Mouse (Mus musculus) C2C12 (cell line): ENCODE measurements around the gene Tmem150b. TPM values are rescaled to one million over a fixed set of nuclear protein-coding genes. Genes with fewer than 3 reads are reported as not detected.

ENCODE experiments used
- H3K27me3 ChIP-seq: one replicate; pipeline ENCODE4 v1.6.1; 2011; ENCODE audit not compliant: control insufficient read depth, insufficient read depth, insufficient read length
- H3K36me3 ChIP-seq: one replicate; pipeline ENCODE4 v1.6.1; 2011; ENCODE audit not compliant: control insufficient read depth, insufficient read depth
- H3K4me3 ChIP-seq: one replicate; pipeline ENCODE4 v1.5.1; 2011; ENCODE audit warnings: mild to moderate bottlenecking, control low read depth; ENCODE audit not compliant: poor library complexity, insufficient read depth, severe bottlenecking
- H3K79me2 ChIP-seq: one replicate; pipeline ENCODE4 v1.6.1; 2011; ENCODE audit not compliant: control insufficient read depth, insufficient read depth
- H3K79me3 ChIP-seq: one replicate; pipeline ENCODE4 v1.6.1; 2011; ENCODE audit warnings: low read depth, control low read depth
- H3ac ChIP-seq: one replicate; pipeline ENCODE3; 2011; ENCODE audit warnings: low read depth; ENCODE audit not compliant: control insufficient read depth, insufficient read length
- CEBPB ChIP-seq: IDR thresholded peaks from one replicate; pipeline ENCODE4 v1.6.1; 2011; ENCODE audit warnings: low read depth, mild to moderate bottlenecking, control low read depth, moderate library complexity
- CTCF ChIP-seq: IDR thresholded peaks from one replicate; pipeline ENCODE4 v1.5.1; 2011; ENCODE audit not compliant: control insufficient read depth, insufficient read depth, insufficient read length
- FOSL1 ChIP-seq: IDR thresholded peaks from one replicate; pipeline ENCODE4 v1.8.0; 2011; ENCODE audit warnings: mild to moderate bottlenecking, low read length; ENCODE audit not compliant: poor library complexity, insufficient read depth, severe bottlenecking
- MAX ChIP-seq: IDR thresholded peaks from one replicate; pipeline ENCODE4 v1.6.1; 2011; ENCODE audit warnings: mild to moderate bottlenecking, control low read depth
- MYOD1 ChIP-seq: IDR thresholded peaks from one replicate; pipeline ENCODE4 v1.6.1; 2011; ENCODE audit warnings: low read depth; ENCODE audit not compliant: control insufficient read depth, insufficient read length
- MYOG ChIP-seq: IDR thresholded peaks from one replicate; pipeline ENCODE4 v1.6.1; 2011; ENCODE audit not compliant: control insufficient read depth, insufficient read length; ENCODE audit errors: extremely low read depth
- USF1 ChIP-seq: IDR thresholded peaks from one replicate; pipeline ENCODE4 v1.6.1; 2011; ENCODE audit warnings: low read depth, mild to moderate bottlenecking, control low read depth, moderate library complexity
- long read RNA-seq, 2 experiments: library from polyadenylated mRNA; unstranded; transcript quantifications; one replicate each; pipeline ENCODE4 v2.0.0; 2019 to 2020
- polyA plus RNA-seq: library from polyadenylated mRNA; unstranded; fragments of >200 nt; fragmentation: generic; extraction: Trizol; gene quantifications from one replicate; pipeline ENCODE4 v1.2.1, GENCODE M21; 2012; ENCODE audit warnings: missing spikeins

The Tmem150b gene
- polyA plus RNA-seq = 0.07 TPM
- long read RNA-seq, experiment 1 = 0 reads
- long read RNA-seq, experiment 2 = 0 reads

GRCm38 (mm10) chr7:4725169-4725568 is at the start of gene Tmem150b:
TSS of gene Tmem150b (minus strand) at chr7:4725249.
- TF ChIP-seq CTCF = no peak
- TF ChIP-seq USF1 = no peak
- no peak for TF ChIP-seq MYOG
- no peak for TF ChIP-seq FOSL1
- TF ChIP-seq MYOD1 = no peak
- TF ChIP-seq MAX = no peak
- TF ChIP-seq CEBPB = no peak

GRCm38 (mm10) chr7:4771202-4771601 is 46.2 kb upstream of the Tmem150b start, which contains the start of gene Fam71e2:
TSS of gene Fam71e2 (minus strand) at chr7:4771302.
- Histone ChIP-seq H3K4me3 (no peak within 1 kb of the TSS), H3K79me2 (no peaks in the 10 kb centered on the region), H3K27me3 (peaks cover 8% of the 10 kb centered on the region), H3K79me3 (no peaks in the 10 kb centered on the region), H3K36me3 (no peaks in the 10 kb centered on the region), H3ac (no peak within 1 kb of the TSS)
- TF ChIP-seq MYOG (no peak), FOSL1 (no peak), USF1 (no peak), CEBPB (no peak), MAX (no peak), MYOD1 (no peak), CTCF (no peak)

More at GRCm38 (mm10) chr7:4725169-4725568, at the start of gene Tmem150b:
- H3K79me2 ChIP-seq = no peaks in the 10 kb centered on the region
- no peaks in the 10 kb centered on the region for H3K79me3 ChIP-seq
- H3K36me3 ChIP-seq = no peaks in the 10 kb centered on the region
- H3K27me3 ChIP-seq = no peaks in the 10 kb centered on the region
- H3ac ChIP-seq = no peak within 1 kb of the TSS
- no peak within 1 kb of the TSS for H3K4me3 ChIP-seq

GRCm38 (mm10) chr7:4764946-4765710 is 40.1 kb upstream of the Tmem150b start:
- Histone ChIP-seq H3K27me3 (peaks cover 5% of the 10 kb centered on the region), H3K79me2 (no peaks in the 10 kb centered on the region), H3K4me3 (no peak overlapping the region), H3K79me3 (no peaks in the 10 kb centered on the region), H3K36me3 (no peaks in the 10 kb centered on the region), H3ac (no peak overlapping the region)
- TF ChIP-seq MAX (no peak), USF1 (no peak), CTCF (no peak), CEBPB (no peak), FOSL1 (no peak), MYOG (no peak), MYOD1 (no peak)

GRCm38 (mm10) chr7:4759670-4760069 is 34.6 kb upstream of the Tmem150b start:
- Histone ChIP-seq H3K4me3 (no peak overlapping the region), H3K79me3 (no peaks in the 10 kb centered on the region), H3K79me2 (no peaks in the 10 kb centered on the region), H3K27me3 (peaks cover 9% of the 10 kb centered on the region), H3ac (no peak overlapping the region), H3K36me3 (no peaks in the 10 kb centered on the region)
- TF ChIP-seq FOSL1 (no peak), CEBPB (no peak), MYOD1 (no peak), MAX (no peak)

- Histone ChIP-seq H3K79me2 (no peaks in the 10 kb centered on the region), H3K36me3 (no peaks in the 10 kb centered on the region), H3K4me3 (no peak within 1 kb of the TSS), H3ac (no peak within 1 kb of the TSS), H3K27me3 (peaks cover 4% of the 10 kb centered on the region), H3K79me3 (no peaks in the 10 kb centered on the region)
- TF ChIP-seq MYOG (no peak), CTCF (no peak), FOSL1 (no peak)
Observed at GRCm38 (mm10) chr7:4752821-4753570, 27.9 kb upstream of the Tmem150b start, which contains the start of gene Cox6b2. TSS of gene Cox6b2 (minus strand) at chr7:4753094.
